Mouse (Mus musculus) neural tube, embryonic 14.5 days (tissue): Measurements from ENCODE around the gene Sohlh2. TPM values are rescaled to one million over a fixed set of nuclear protein-coding genes. Genes with fewer than 3 reads are reported as not detected.

Experiments used
- ATAC-seq: fragments of 200-750 bp; cut with Nextera tagmentation; 2 replicates; pipeline ENCODE4 v1.8.0; 2017; ENCODE audit warnings: low read depth, mild to moderate bottlenecking, moderate TSS enrichment, moderate library complexity
- H3K27ac ChIP-seq: fragments of 300-500 bp; sonication (generic); 2 replicates; pipeline ENCODE4 v1.5.1; 2014; ENCODE audit warnings: low read depth, mild to moderate bottlenecking, control low read depth, low read length, moderate library complexity, mixed read lengths
- H3K27me3 ChIP-seq: fragments of 300-500 bp; sonication (generic); 2 replicates; pipeline ENCODE4 v1.6.1; 2014; ENCODE audit warnings: low read length; ENCODE audit not compliant: control insufficient read depth, insufficient read depth
- H3K36me3 ChIP-seq: fragments of 300-500 bp; sonication (generic); 2 replicates; pipeline ENCODE4 v1.6.1; 2014; ENCODE audit warnings: low read length, mixed read lengths; ENCODE audit not compliant: control insufficient read depth, insufficient read depth
- H3K4me1 ChIP-seq: fragments of 300-500 bp; sonication (generic); 2 replicates; pipeline ENCODE4 v1.6.1; 2014; ENCODE audit warnings: low read length; ENCODE audit not compliant: control insufficient read depth, insufficient read depth
- H3K4me2 ChIP-seq: fragments of 300-500 bp; sonication (generic); 2 replicates; pipeline ENCODE4 v1.6.1; 2014; ENCODE audit warnings: mild to moderate bottlenecking, low read depth, low read length, control low read depth
- H3K4me3 ChIP-seq: fragments of 300-500 bp; sonication (generic); 2 replicates; pipeline ENCODE4 v1.5.1; 2014; ENCODE audit warnings: low read depth, low read length, control low read depth, mixed read lengths
- H3K9ac ChIP-seq: fragments of 300-500 bp; sonication (generic); replicated peaks from 2 replicates; pipeline ENCODE4 v1.6.1; 2014; ENCODE audit warnings: low read depth, mild to moderate bottlenecking, control low read depth, low read length, mixed read lengths
- H3K9me3 ChIP-seq: fragments of 300-500 bp; sonication (generic); 2 replicates; pipeline ENCODE4 v1.6.1; 2016; ENCODE audit warnings: low read length; ENCODE audit not compliant: control insufficient read depth
- WGBS: fragments of 180-500 bp; shearing (Covaris S2); extraction: QIAGEN DNeasy Blood & Tissue Kit; methylation state at CpG from one replicate; pipeline ENCODE4 v1.1.7; 2014; 5-methylcytosine and 5-hydroxymethylcytosine counted together
- polyA plus RNA-seq: library from polyadenylated mRNA; unstranded; fragments of >200 nt; fragmentation: Nextera tagmentation; extraction: Ambion mirVana; gene quantifications from 2 replicates; pipeline ENCODE4 v1.2.1, GENCODE M21; 2014

Gene Sohlh2
- polyA plus RNA-seq, 1 experiment from 2014 or later = 0.08 TPM

DNA sequence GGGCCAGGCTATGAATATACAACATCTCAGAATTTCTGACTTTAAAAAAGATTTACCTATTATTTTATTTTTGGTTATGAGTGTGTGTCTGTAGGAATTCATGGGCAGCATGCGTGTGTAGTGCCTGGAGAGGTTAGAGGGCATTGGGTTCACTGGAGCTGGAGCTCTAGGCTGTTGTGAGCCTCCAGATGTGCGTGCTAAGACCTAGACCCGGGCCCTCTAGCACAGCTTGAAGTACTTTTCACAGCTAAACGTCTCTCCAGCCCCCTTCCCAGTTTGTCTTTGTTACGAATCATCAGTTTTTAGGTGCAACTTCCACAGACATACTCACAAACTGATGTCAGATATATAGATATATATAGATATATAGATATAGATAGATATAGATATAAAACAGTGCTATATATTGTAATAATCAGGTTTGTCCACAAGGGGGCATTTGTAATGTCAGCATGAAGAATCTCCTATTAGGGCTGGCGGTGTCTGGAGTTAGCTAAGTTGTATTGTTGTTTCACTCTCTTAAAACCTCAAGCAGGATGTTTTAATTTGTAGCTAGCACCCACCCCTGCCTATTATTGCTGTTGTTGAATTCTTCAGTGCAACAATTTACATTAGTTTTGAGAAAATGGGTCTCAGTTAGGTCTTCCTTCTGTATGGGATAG, 29.0 kb upstream of the Sohlh2 start:
- WGBS = 72% methylated on average over 6 of the region's 6 CpGs
- H3K27ac ChIP-seq = no peak overlapping the region
- H3K4me3 ChIP-seq = no peak overlapping the region
- no peaks in the 10 kb centered on the region for H3K9me3 ChIP-seq
- ATAC-seq = no peak
- no peak overlapping the region for H3K4me2 ChIP-seq
- H3K4me1 ChIP-seq = no peaks in the 10 kb centered on the region
- H3K36me3 ChIP-seq = no peaks in the 10 kb centered on the region
- H3K9ac ChIP-seq = no peak overlapping the region
- H3K27me3 ChIP-seq = no peaks in the 10 kb centered on the region

DNA sequence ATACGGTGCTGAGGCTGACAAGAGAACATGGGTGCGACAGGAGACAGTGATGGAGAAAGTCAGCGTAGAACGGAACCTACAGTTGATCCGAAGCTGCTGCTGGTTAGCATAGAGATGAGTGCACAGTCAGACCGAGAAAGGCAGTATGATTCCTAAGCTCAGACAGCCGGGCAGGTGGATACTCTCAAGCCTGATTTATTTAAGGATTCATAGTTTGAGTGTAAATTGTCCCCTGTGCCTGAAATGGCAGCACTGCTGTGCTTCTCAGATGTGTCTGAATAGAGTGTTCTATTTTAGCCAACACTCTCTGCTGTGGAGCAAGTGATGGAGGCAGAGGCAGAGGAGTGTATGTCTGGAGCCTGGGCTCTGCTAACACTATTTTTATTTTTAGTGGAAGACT, 27.7 kb upstream of the Sohlh2 start:
- no peak overlapping the region for H3K4me2 ChIP-seq
- no peaks in the 10 kb centered on the region for H3K36me3 ChIP-seq
- 92% methylated on average over 7 of the region's 7 CpGs for WGBS
- no peaks in the 10 kb centered on the region for H3K9me3 ChIP-seq
- no peaks in the 10 kb centered on the region for H3K27me3 ChIP-seq
- no peak overlapping the region for H3K4me3 ChIP-seq
- no peaks in the 10 kb centered on the region for H3K4me1 ChIP-seq
- H3K27ac ChIP-seq = no peak overlapping the region
- no peak for ATAC-seq
- H3K9ac ChIP-seq = no peak overlapping the region

DNA sequence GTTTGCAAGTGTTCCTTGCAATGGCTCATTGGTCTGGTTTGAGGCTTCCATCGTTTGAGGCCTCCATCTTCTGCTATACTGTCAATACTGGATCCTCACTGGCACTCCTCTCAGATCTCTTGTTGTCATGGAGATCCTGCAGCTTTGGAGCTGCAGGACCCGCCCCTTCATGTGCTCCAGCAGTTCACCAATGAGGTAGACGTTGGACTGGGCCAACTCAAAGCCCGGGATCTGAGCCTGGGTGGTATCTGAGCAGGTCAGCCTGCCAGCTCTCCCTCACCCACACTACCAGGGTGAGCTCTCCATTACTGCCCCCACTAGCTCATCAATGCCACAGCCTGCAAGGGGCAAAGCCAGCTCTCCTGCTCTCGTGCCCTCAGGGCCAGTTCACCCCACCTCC, 24.4 kb upstream of the Sohlh2 start:
- Histone ChIP-seq H3K4me1 (no peaks in the 10 kb centered on the region), H3K36me3 (no peaks in the 10 kb centered on the region)
- 59% methylated on average over 5 of the region's 5 CpGs for WGBS

GRCm38 (mm10) chr3:55161144-55161543, 20.7 kb upstream of the Sohlh2 start:
- no peaks in the 10 kb centered on the region for H3K4me1 ChIP-seq
- no peak overlapping the region for H3K4me3 ChIP-seq
- no peak overlapping the region for H3K4me2 ChIP-seq
- ATAC-seq = no peak
- no peak overlapping the region for H3K9ac ChIP-seq
- no peaks in the 10 kb centered on the region for H3K9me3 ChIP-seq
- H3K36me3 ChIP-seq = no peaks in the 10 kb centered on the region
- WGBS = 66% methylated on average over 7 of the region's 7 CpGs
- no peaks in the 10 kb centered on the region for H3K27me3 ChIP-seq
- no peak overlapping the region for H3K27ac ChIP-seq

More for the DNA sequence above, 24.4 kb upstream of the Sohlh2 start:
- Histone ChIP-seq H3K4me2 (no peak overlapping the region), H3K27ac (no peak overlapping the region), H3K4me3 (no peak overlapping the region), H3K27me3 (no peaks in the 10 kb centered on the region), H3K9ac (no peak overlapping the region), H3K9me3 (no peaks in the 10 kb centered on the region)
- ATAC-seq = peak; percentile 29; the same call in 1 of the 2 replicates

DNA sequence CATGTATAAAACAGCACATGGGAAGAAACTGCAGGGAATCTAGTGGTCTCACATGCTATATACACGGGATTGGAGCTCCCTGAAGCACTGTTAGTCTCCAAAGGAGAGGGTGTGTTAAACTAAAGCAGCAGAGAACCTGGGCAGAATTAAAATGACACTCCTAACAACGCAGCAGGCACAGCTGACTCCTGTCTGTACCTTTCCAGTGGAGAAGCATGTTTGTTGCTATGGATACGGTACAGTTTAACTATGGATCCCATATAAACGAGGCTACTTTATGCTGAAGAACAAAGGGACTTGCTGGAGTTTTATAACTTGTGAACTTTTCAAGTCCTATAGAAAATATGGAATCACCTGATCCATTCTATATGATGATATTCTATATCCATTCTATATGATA, 18.3 kb upstream of the Sohlh2 start:
- no peak for ATAC-seq
- no peaks in the 10 kb centered on the region for H3K9me3 ChIP-seq
- H3K36me3 ChIP-seq = no peaks in the 10 kb centered on the region
- H3K27me3 ChIP-seq = no peaks in the 10 kb centered on the region
- H3K4me1 ChIP-seq = no peaks in the 10 kb centered on the region
- no peak overlapping the region for H3K27ac ChIP-seq
- no peak overlapping the region for H3K9ac ChIP-seq
- H3K4me2 ChIP-seq = no peak overlapping the region
- H3K4me3 ChIP-seq = no peak overlapping the region
- WGBS = 56% methylated on average over 4 of the region's 4 CpGs

- no peak overlapping the region for H3K27ac ChIP-seq
- no peaks in the 10 kb centered on the region for H3K27me3 ChIP-seq
- H3K9ac ChIP-seq = no peak overlapping the region
- H3K4me1 ChIP-seq = no peaks in the 10 kb centered on the region
- H3K36me3 ChIP-seq = no peaks in the 10 kb centered on the region
- H3K9me3 ChIP-seq = no peaks in the 10 kb centered on the region
- H3K4me2 ChIP-seq = no peak overlapping the region
- WGBS = 84% methylated on average over 3 of the region's 3 CpGs
- no peak overlapping the region for H3K4me3 ChIP-seq
- no peak for ATAC-seq
These were observed 9.3 kb upstream of the Sohlh2 start for GRCm38 (mm10) chr3:55172478-55172877.

DNA sequence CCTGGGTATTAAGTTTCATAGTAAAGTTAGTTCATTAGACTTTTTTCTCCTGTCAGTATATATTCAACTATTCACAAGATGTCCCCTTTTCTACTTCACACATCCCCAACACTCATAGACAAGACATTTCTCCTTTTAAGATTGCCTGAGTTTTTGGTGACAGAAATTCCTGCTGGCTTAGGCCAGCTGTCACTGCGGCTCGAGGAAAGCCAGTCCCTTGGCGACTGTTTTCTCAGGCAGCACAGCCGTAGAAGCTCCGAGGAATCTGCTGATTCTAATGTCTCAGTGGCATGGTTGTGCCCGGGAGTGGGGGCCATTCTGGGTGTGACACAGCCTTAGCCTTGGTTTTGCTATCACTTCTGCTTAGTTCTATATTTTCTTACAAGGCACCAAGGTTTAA, 4.6 kb upstream of the Sohlh2 start:
- Histone ChIP-seq H3K9ac (no peak overlapping the region), H3K9me3 (no peaks in the 10 kb centered on the region), H3K27me3 (no peaks in the 10 kb centered on the region), H3K36me3 (no peaks in the 10 kb centered on the region), H3K4me3 (no peak overlapping the region), H3K4me2 (no peak overlapping the region), H3K27ac (no peak overlapping the region), H3K4me1 (no peaks in the 10 kb centered on the region)
- 58% methylated on average over 6 of the region's 6 CpGs for WGBS
- no peak for ATAC-seq

GRCm38 (mm10) chr3:55191668-55192067, 9.8 kb downstream of the Sohlh2 start:
- Histone ChIP-seq H3K4me3 (no peak overlapping the region), H3K27ac (no peak overlapping the region), H3K4me2 (no peak overlapping the region), H3K4me1 (no peaks in the 10 kb centered on the region), H3K9ac (no peak overlapping the region), H3K27me3 (no peaks in the 10 kb centered on the region), H3K36me3 (no peaks in the 10 kb centered on the region), H3K9me3 (no peaks in the 10 kb centered on the region)
- no peak for ATAC-seq
- WGBS = 87% methylated on average over 4 of the region's 4 CpGs

DNA sequence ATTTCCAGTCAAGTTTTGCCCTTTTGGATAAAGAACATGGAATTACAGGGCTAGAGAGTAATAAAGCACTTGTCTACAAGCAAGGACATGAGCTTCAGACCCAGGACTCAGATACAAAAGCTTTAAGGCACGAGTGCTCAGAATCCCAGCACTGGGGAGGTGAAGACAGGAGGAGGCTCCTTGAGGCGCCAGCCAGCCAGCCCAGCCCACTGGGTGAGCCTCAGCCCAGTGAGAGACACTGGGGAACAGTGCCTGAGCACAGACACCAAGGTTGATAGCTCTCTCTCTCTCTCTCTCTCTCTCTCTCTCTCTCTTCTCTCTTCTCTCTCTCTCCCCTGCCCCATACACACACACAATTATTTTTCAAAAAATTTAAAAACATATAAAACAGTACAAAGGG, 11.5 kb downstream of the Sohlh2 start:
- H3K4me1 ChIP-seq = no peaks in the 10 kb centered on the region
- H3K9me3 ChIP-seq = no peaks in the 10 kb centered on the region
- no peak for ATAC-seq
- no peak overlapping the region for H3K9ac ChIP-seq
- 67% methylated on average over 2 of the region's 2 CpGs for WGBS
- no peaks in the 10 kb centered on the region for H3K36me3 ChIP-seq
- no peak overlapping the region for H3K4me3 ChIP-seq
- no peak overlapping the region for H3K4me2 ChIP-seq
- H3K27me3 ChIP-seq = no peaks in the 10 kb centered on the region
- no peak overlapping the region for H3K27ac ChIP-seq
